Mouse (Mus musculus) embryonic facial prominence, embryonic 11.5 days (tissue): Measurements from ENCODE around the gene Pigv. TPM values are rescaled to one million over a fixed set of nuclear protein-coding genes. Genes with fewer than 3 reads are reported as not detected.

Experiments
- ATAC-seq: fragments of 200-750 bp; cut with Nextera tagmentation; replicated peaks from 2 replicates; pipeline ENCODE4 v1.8.0; 2017; ENCODE audit warnings: low read depth; ENCODE audit not compliant: insufficient number of reproducible peaks, low FRiP score, low TSS enrichment
- DNase-seq: peaks from one replicate; pipeline ENCODE4 v3.0.0-alpha.2; 2015; ENCODE audit warnings: low spot score
- H3K27ac ChIP-seq: fragments of 300-500 bp; sonication (generic); replicated peaks from 2 replicates; pipeline ENCODE4 v1.5.1; 2014; ENCODE audit warnings: mild to moderate bottlenecking, low read depth, low read length, control low read depth
- H3K27me3 ChIP-seq: fragments of 300-500 bp; sonication (generic); 2 replicates; pipeline ENCODE4 v1.6.1; 2014; ENCODE audit warnings: mild to moderate bottlenecking, low read length, moderate library complexity, mixed read lengths; ENCODE audit not compliant: control insufficient read depth, insufficient read depth
- H3K36me3 ChIP-seq: fragments of 300-500 bp; sonication (generic); replicated peaks from 2 replicates; pipeline ENCODE4 v1.6.1; 2014; ENCODE audit warnings: low read depth, mild to moderate bottlenecking, low read length, moderate library complexity, mixed read lengths; ENCODE audit not compliant: control insufficient read depth, insufficient read depth
- H3K4me1 ChIP-seq: fragments of 300-500 bp; sonication (generic); 2 replicates; pipeline ENCODE4 v1.6.1; 2014; ENCODE audit warnings: low read length, mixed read lengths; ENCODE audit not compliant: control insufficient read depth, insufficient read depth
- H3K4me2 ChIP-seq: fragments of 300-500 bp; sonication (generic); 2 replicates; pipeline ENCODE4 v1.6.1; 2014; ENCODE audit warnings: low read depth, mild to moderate bottlenecking, control low read depth, low read length, moderate library complexity
- H3K4me3 ChIP-seq: fragments of 300-500 bp; sonication (generic); 2 replicates; pipeline ENCODE4 v1.5.1; 2014; ENCODE audit warnings: low read depth, low read length, control low read depth
- H3K9ac ChIP-seq: fragments of 300-500 bp; sonication (generic); replicated peaks from 2 replicates; pipeline ENCODE4 v1.6.1; 2014; ENCODE audit warnings: mild to moderate bottlenecking, control low read depth, low read length
- H3K9me3 ChIP-seq: fragments of 300-500 bp; sonication (generic); replicated peaks from 2 replicates; pipeline ENCODE4 v1.6.1; 2016; ENCODE audit warnings: mild to moderate bottlenecking, low read length, inconsistent platforms, mixed read lengths; ENCODE audit not compliant: control insufficient read depth
- whole genome bisulfite sequencing: fragments of 180-500 bp; shearing (Covaris S2); extraction: QIAGEN DNeasy Blood & Tissue Kit; methylation state at CpG from one replicate; pipeline ENCODE4 v1.1.7; 2014; 5-methylcytosine and 5-hydroxymethylcytosine counted together
- polyA plus RNA-seq: library from polyadenylated mRNA; unstranded; fragments of >200 nt; fragmentation: Nextera tagmentation; extraction: Ambion mirVana; gene quantifications from 2 replicates; pipeline ENCODE4 v1.2.1, GENCODE M21; 2014

Pigv gene
- polyA plus RNA-seq, 1 experiment from 2014 or later: 9.9 TPM

GRCm38 (mm10) chr4:133679629-133680028 lies 7.2 kb upstream of the Pigv start:
- Histone ChIP-seq H3K9ac (no peak overlapping the region), H3K27ac (no peak overlapping the region), H3K4me2 (no peak overlapping the region), H3K9me3 (no peaks in the 10 kb centered on the region), H3K4me1 (no peaks in the 10 kb centered on the region), H3K27me3 (no peaks in the 10 kb centered on the region; the same call in 1 of the 2 replicates), H3K36me3 (peaks cover 26% of the 10 kb centered on the region), H3K4me3 (no peak overlapping the region)
- no peak for DNase-seq
- WGBS: 87% methylated on average over 7 of the region's 7 CpGs
- no peak for ATAC-seq

DNA sequence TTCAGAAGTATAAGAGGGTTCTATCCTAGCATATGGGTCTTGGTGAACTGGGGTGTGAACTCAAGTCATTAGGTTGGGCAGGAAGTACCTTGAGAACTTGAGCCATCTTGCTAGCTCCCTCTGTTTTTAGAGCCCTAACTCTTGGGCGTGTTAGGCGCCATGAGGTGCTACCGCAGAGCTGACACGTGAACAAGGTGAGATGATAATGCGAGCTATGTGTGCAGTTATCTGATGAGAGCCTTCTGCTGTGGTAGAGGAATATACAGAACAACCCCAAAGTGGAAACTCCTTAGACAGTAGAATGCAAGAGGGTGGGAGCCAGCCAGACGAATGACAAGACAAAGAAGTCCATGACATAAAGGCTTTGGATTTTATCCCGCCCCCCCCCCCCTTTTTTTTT lies 4.8 kb upstream of the Pigv start:
- Histone ChIP-seq H3K9ac (no peak overlapping the region), H3K4me2 (no peak overlapping the region), H3K9me3 (no peaks in the 10 kb centered on the region), H3K27me3 (no peaks in the 10 kb centered on the region), H3K4me1 (no peaks in the 10 kb centered on the region; the same call in 1 of the 2 replicates), H3K36me3 (peaks cover 17% of the 10 kb centered on the region), H3K4me3 (no peak overlapping the region), H3K27ac (no peak overlapping the region)
- no peak for DNase-seq
- 81% methylated on average over 7 of the region's 7 CpGs for WGBS
- ATAC-seq: no peak

GRCm38 (mm10) chr4:133676189-133676588 lies 3.7 kb upstream of the Pigv start:
- no peak overlapping the region for H3K4me2 ChIP-seq
- DNase-seq (no peak), ATAC-seq (no peak)
- H3K27me3 ChIP-seq: no peaks in the 10 kb centered on the region
- H3K9ac ChIP-seq: no peak overlapping the region
- peaks cover 11% of the 10 kb centered on the region for H3K36me3 ChIP-seq
- H3K27ac ChIP-seq: no peak overlapping the region
- no peaks in the 10 kb centered on the region; the same call in 1 of the 2 replicates for H3K4me1 ChIP-seq
- WGBS: 34% methylated on average over 3 of the region's 3 CpGs
- no peaks in the 10 kb centered on the region for H3K9me3 ChIP-seq
- no peak overlapping the region for H3K4me3 ChIP-seq

- H3K36me3 ChIP-seq: peaks cover 5% of the 10 kb centered on the region
- no peaks in the 10 kb centered on the region; the same call in 1 of the 2 replicates for H3K4me1 ChIP-seq
- H3K9me3 ChIP-seq: no peaks in the 10 kb centered on the region
- 4% methylated on average over 5 of the region's 5 CpGs for WGBS
- no peaks in the 10 kb centered on the region for H3K27me3 ChIP-seq
- ATAC-seq (0 out of 2 replicates have a peak, but pooled peaks have one; percentile 24), DNase-seq (peak; percentile 69)
- H3K9ac ChIP-seq: no peak overlapping the region
- H3K27ac ChIP-seq: no peak overlapping the region
- no peak overlapping the region for H3K4me3 ChIP-seq
- no peak overlapping the region for H3K4me2 ChIP-seq
These were observed 3.2 kb upstream of the Pigv start for GRCm38 (mm10) chr4:133675594-133676016.

GRCm38 (mm10) chr4:133674331-133674695 lies 1.9 kb upstream of the Pigv start:
- Histone ChIP-seq H3K4me2 (peak overlapping the region; percentile 10; the same call in 1 of the 2 replicates), H3K9me3 (no peaks in the 10 kb centered on the region), H3K36me3 (peaks cover 2% of the 10 kb centered on the region; the same call in 1 of the 2 replicates), H3K4me1 (no peaks in the 10 kb centered on the region; the same call in 1 of the 2 replicates), H3K27me3 (no peaks in the 10 kb centered on the region), H3K27ac (peak overlapping the region; percentile 6; the same call in 1 of the 2 replicates), H3K9ac (no peak overlapping the region), H3K4me3 (no peak overlapping the region)
- no peak for ATAC-seq
- DNase-seq: no peak
- 73% methylated on average over 8 of the region's 8 CpGs for WGBS

- ATAC-seq (no peak), DNase-seq (no peak)
- no peaks in the 10 kb centered on the region for H3K9me3 ChIP-seq
- no peak overlapping the region for H3K4me3 ChIP-seq
- peak overlapping the region; percentile 2; the same call in 1 of the 2 replicates for H3K9ac ChIP-seq
- 43% methylated on average over 10 of the region's 10 CpGs for WGBS
- H3K4me2 ChIP-seq: peak overlapping the region; percentile 69
- no peaks in the 10 kb centered on the region for H3K27me3 ChIP-seq
- peak overlapping the region; percentile 6; the same call in 1 of the 2 replicates for H3K27ac ChIP-seq
- no peaks in the 10 kb centered on the region; the same call in 1 of the 2 replicates for H3K4me1 ChIP-seq
- H3K36me3 ChIP-seq: peaks cover 2% of the 10 kb centered on the region; the same call in 1 of the 2 replicates
These were observed 1.4 kb upstream of the Pigv start for GRCm38 (mm10) chr4:133673666-133674330.

GRCm38 (mm10) chr4:133672845-133673647 lies 599 bp upstream of the Pigv start:
- H3K9me3 ChIP-seq: no peaks in the 10 kb centered on the region
- H3K4me3 ChIP-seq: peak overlapping the region; percentile 65
- DNase-seq (peak; percentile 41), ATAC-seq (no peak)
- H3K4me1 ChIP-seq: no peaks in the 10 kb centered on the region; the same call in 1 of the 2 replicates
- 3% methylated on average over 24 of the region's 24 CpGs for WGBS
- peak overlapping the region; percentile 69 for H3K4me2 ChIP-seq
- H3K27me3 ChIP-seq: no peaks in the 10 kb centered on the region
- H3K27ac ChIP-seq: peak overlapping the region; percentile 95
- H3K9ac ChIP-seq: peak overlapping the region; percentile 91
- H3K36me3 ChIP-seq: no peaks in the 10 kb centered on the region
